Comparison of ENCODE assay signal across 17 mouse cellular contexts in the genomic region with DNA sequence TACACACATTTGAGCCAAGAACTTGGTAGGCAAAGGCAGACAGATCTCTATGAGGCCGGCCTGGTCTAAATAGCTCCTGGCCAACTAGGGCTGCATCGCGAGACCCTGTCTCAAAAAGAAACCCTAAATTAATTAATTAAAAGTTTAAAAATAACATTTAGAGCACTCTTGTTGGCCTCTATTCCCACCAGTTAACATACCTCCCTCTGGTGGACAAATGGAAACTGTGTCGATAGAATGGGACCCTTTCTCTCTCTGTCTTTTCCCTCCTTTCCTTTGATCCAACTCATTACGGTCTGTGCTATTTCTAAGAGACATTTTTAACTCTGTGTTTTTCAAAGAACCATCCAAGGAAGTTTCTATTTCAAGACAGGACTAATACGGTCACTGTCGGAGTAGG. TPM values are rescaled to one million over a fixed set of nuclear protein-coding genes. Genes with fewer than 3 reads are reported as not detected.
DNase-seq lines count a peak whose midpoint lies in the region; ATAC-seq and TF ChIP-seq lines count a peak whose summit lies in the region.
"Had no signal": no experiment of that assay in that cellular context is flagged by ENCODE, and none has a peak within 500 bp of the region (broad histone marks: within the 10 kb centered on the region; RNA-seq: fewer than 3 reads in every experiment).

No protein-coding gene starts in this region.

- H3K4me2 ChIP-seq in kidney, postnatal 0 days (ENCODE audit: low read length): no peak overlapping the region
- H3K4me2 ChIP-seq in hindbrain, embryonic 14.5 days (replicated peaks): no peak overlapping the region
- H3K4me2 ChIP-seq: forebrain, embryonic 13.5 days; lung, embryonic 15.5 days had no signal

- no peak overlapping the region for H3K27ac ChIP-seq in kidney, postnatal 0 days
- no peak overlapping the region for H3K27ac ChIP-seq in hindbrain, embryonic 14.5 days
- H3K27ac ChIP-seq: forebrain, embryonic 13.5 days; lung, embryonic 15.5 days had no signal

- peak; percentile 57 for DNase-seq in kidney, postnatal 0 days (ENCODE audit: low spot score)
- no peak for DNase-seq in kidney, postnatal 25 days
- DNase-seq in 416B (ENCODE audit: low read depth) (peak; percentile 48), adipocyte (ENCODE audit: low spot score) (no peak)
- peak; percentile 28 for DNase-seq in c-Kit-positive CD71-positive TER-119-negative erythroid progenitor cells, embryonic 14.5 days (ENCODE audit: low read depth)
- no peak for DNase-seq in kidney, adult 11 months
- no peak for DNase-seq in hindbrain, embryonic 14.5 days (ENCODE audit: low spot score)
- DNase-seq: adrenal gland, postnatal 25 days; cerebellum, adult 11 months; heart, postnatal 36 days; kidney, postnatal 36 days; layer of hippocampus, postnatal 36 days; right cerebral cortex, postnatal 25 days; thymus, postnatal 36 days had no signal

- H3K27me3 ChIP-seq in kidney, postnatal 0 days (ENCODE audit: insufficient read depth, low read length): no peaks in the 10 kb centered on the region
- no peaks in the 10 kb centered on the region for H3K27me3 ChIP-seq in E14TG2a.4 (ENCODE audit: insufficient read depth, low read length)
- H3K27me3 ChIP-seq in hindbrain, embryonic 14.5 days (ENCODE audit: control insufficient read depth, insufficient read depth, low read length): no peaks in the 10 kb centered on the region
- H3K27me3 ChIP-seq: lung, embryonic 15.5 days had no signal

- H3K9me3 ChIP-seq in kidney, postnatal 0 days (replicated peaks; ENCODE audit: low read length): no peaks in the 10 kb centered on the region
- no peaks in the 10 kb centered on the region for H3K9me3 ChIP-seq in E14TG2a.4 (ENCODE audit: low read length)
- H3K9me3 ChIP-seq in hindbrain, embryonic 14.5 days (ENCODE audit: control insufficient read depth, low read length): no peaks in the 10 kb centered on the region
- H3K9me3 ChIP-seq: forebrain, embryonic 13.5 days; lung, embryonic 15.5 days had no signal

- no peak for ATAC-seq in kidney, postnatal 0 days (replicated peaks; ENCODE audit: low FRiP score, low read depth)
- ATAC-seq in hindbrain, embryonic 14.5 days (ENCODE audit: low FRiP score): no peak
- ATAC-seq: forebrain, embryonic 13.5 days had no signal

- WGBS in kidney, postnatal 0 days: 53% methylated on average over 7 of the region's 7 CpGs
- WGBS in hindbrain, embryonic 14.5 days: 65% methylated on average over 7 of the region's 7 CpGs

- H3K36me3 ChIP-seq in kidney, postnatal 0 days (ENCODE audit: insufficient read depth, low read length): no peaks in the 10 kb centered on the region
- peaks cover 10% of the 10 kb centered on the region for H3K36me3 ChIP-seq in E14TG2a.4 (ENCODE audit: insufficient read depth, low read length)
- H3K36me3 ChIP-seq in hindbrain, embryonic 14.5 days (replicated peaks; ENCODE audit: control insufficient read depth, insufficient read depth): no peaks in the 10 kb centered on the region
- H3K36me3 ChIP-seq: lung, embryonic 15.5 days had no signal

- TF ChIP-seq CTCF in kidney, postnatal 0 days (IDR thresholded peaks at IDR 0.05; ENCODE audit: low read depth): peak; percentile 67
- peak; percentile 41 for TF ChIP-seq CTCF in E14TG2a.4 (conservative IDR thresholded peaks at IDR 0.05; ENCODE audit: low read length)

- H3K4me1 ChIP-seq in kidney, postnatal 0 days (replicated peaks; ENCODE audit: insufficient read depth, low read length): no peaks in the 10 kb centered on the region
- peaks cover 27% of the 10 kb centered on the region for H3K4me1 ChIP-seq in E14TG2a.4 (replicated peaks; ENCODE audit: low read depth, low read length)
- H3K4me1 ChIP-seq in hindbrain, embryonic 14.5 days (replicated peaks; ENCODE audit: control insufficient read depth, insufficient read depth, low read length): peaks cover 12% of the 10 kb centered on the region; the same call in 1 of the 2 replicates

- no peak overlapping the region for H3K4me3 ChIP-seq in kidney, postnatal 0 days (replicated peaks; ENCODE audit: low read depth, low read length)
- no peak overlapping the region for H3K4me3 ChIP-seq in E14TG2a.4 (replicated peaks; ENCODE audit: low read length)
- no peak overlapping the region for H3K4me3 ChIP-seq in hindbrain, embryonic 14.5 days (replicated peaks; ENCODE audit: low read length)
- H3K4me3 ChIP-seq: forebrain, embryonic 13.5 days had no signal

- no peak overlapping the region for H3K9ac ChIP-seq in kidney, postnatal 0 days (ENCODE audit: low read depth, low read length)
- no peak overlapping the region for H3K9ac ChIP-seq in hindbrain, embryonic 14.5 days
- H3K9ac ChIP-seq: forebrain, embryonic 13.5 days; lung, embryonic 15.5 days had no signal

RNA-seq across cellular contexts. Expression of gene Ube2t, which starts 1.7 kb away (rescaled TPM):
- 24.7 and 27.1 TPM in 2 replicates for polyA plus RNA-seq in kidney, postnatal 0 days (2015; fragmentation: Nextera tagmentation; extraction: Ambion mirVana)
- 11.6 and 11.8 TPM in 2 replicates for polyA plus RNA-seq in hindbrain, embryonic 14.5 days (2014; fragmentation: Nextera tagmentation; extraction: Ambion mirVana)

RNA-seq across cellular contexts. Expression of gene Ppp1r12b, which starts 4.9 kb away (rescaled TPM):
- polyA plus RNA-seq in kidney, postnatal 0 days (2015; fragmentation: Nextera tagmentation; extraction: Ambion mirVana): 3.2 and 3.4 TPM in 2 replicates
- polyA plus RNA-seq in hindbrain, embryonic 14.5 days (2014; fragmentation: Nextera tagmentation; extraction: Ambion mirVana): 16.7 and 17.2 TPM in 2 replicates

Comparison
In these comparisons a context has a peak if more than half of its experiments do, and no peak if none do; other contexts are left out.
1. DNase-seq: peak in kidney, postnatal 0 days (single experiment), 416B (single experiment) and c-Kit-positive CD71-positive TER-119-negative erythroid progenitor cells, embryonic 14.5 days (single experiment); none in kidney, postnatal 25 days (0 of 2), kidney, adult 11 months (single experiment), adipocyte (single experiment) and hindbrain, embryonic 14.5 days (single experiment).